Mouse (Mus musculus) CH12.LX (cell line): Measurements from ENCODE around the gene Taf4. TPM values are rescaled to one million over a fixed set of nuclear protein-coding genes. Genes with fewer than 3 reads are reported as not detected.

Experiments used
- DNase-seq: peaks from one replicate; pipeline ENCODE4 v3.0.0-alpha.2; 2013; ENCODE audit errors: extremely low read depth
- H3K27ac ChIP-seq: 2 replicates; pipeline ENCODE4 v1.5.1; 2012; ENCODE audit warnings: low read depth, mild to moderate bottlenecking, control low read depth, moderate library complexity; ENCODE audit not compliant: insufficient read depth
- H3K27me3 ChIP-seq: replicated peaks from 2 replicates; pipeline ENCODE3; 2012; ENCODE audit warnings: inconsistent platforms
- H3K36me3 ChIP-seq, 2 experiments: replicated peaks in 1 of 2; 2 replicates each; pipeline versions ENCODE3 to v1.6.1; 2012; ENCODE audit warnings: inconsistent platforms in 1 of 2, low read length in 1 of 2, mild to moderate bottlenecking in 1 of 2, mixed read lengths in 1 of 2, moderate library complexity in 1 of 2; ENCODE audit not compliant: control insufficient read depth in 1 of 2, insufficient read depth in 1 of 2
- H3K4me1 ChIP-seq, 2 experiments: 2 replicates each; pipeline ENCODE4 v1.6.1; 2012; ENCODE audit warnings: inconsistent platforms in 1 of 2, moderate library complexity in 1 of 2; ENCODE audit not compliant: insufficient read depth in 2 of 2, control insufficient read depth in 1 of 2
- H3K4me2 ChIP-seq: 2 replicates; pipeline ENCODE4 v1.6.1; 2012; ENCODE audit warnings: low read depth, mild to moderate bottlenecking, control low read depth; ENCODE audit not compliant: poor library complexity, insufficient read depth, severe bottlenecking
- H3K4me3 ChIP-seq, 3 experiments: fragments of 150-350 bp in 1 of 3; sonication (generic) in 1 of 3; replicated peaks in 1 of 3; 2 replicates each; pipeline versions ENCODE3 to v1.5.1; 2011 to 2012; ENCODE audit warnings: low read depth in 2 of 3, low read length in 2 of 3, mild to moderate bottlenecking in 2 of 3, moderate library complexity in 2 of 3, control low read depth in 1 of 3, improper control_type of control experiment in 1 of 3, inconsistent platforms in 1 of 3, mixed read lengths in 1 of 3; ENCODE audit not compliant: poor library complexity in 1 of 3
- H3K79me2 ChIP-seq: replicated peaks from 2 replicates; pipeline ENCODE4 v1.6.1; 2012; ENCODE audit warnings: mild to moderate bottlenecking, moderate library complexity; ENCODE audit not compliant: control insufficient read depth, poor library complexity, insufficient read depth, severe bottlenecking; ENCODE audit errors: extremely low read depth
- H3K9ac ChIP-seq: 2 replicates; pipeline ENCODE4 v1.6.1; 2012; ENCODE audit warnings: low read depth, mild to moderate bottlenecking, control low read depth, moderate library complexity; ENCODE audit not compliant: insufficient read depth
- H3K9me3 ChIP-seq: replicated peaks from 2 replicates; pipeline ENCODE3; 2012; ENCODE audit warnings: low read length, inconsistent platforms, mixed read lengths
- BHLHE40 ChIP-seq: IDR thresholded peaks from 2 replicates; pipeline ENCODE4 v1.6.1; 2011; ENCODE audit warnings: mild to moderate bottlenecking, low read depth, low read length, improper control_type of control experiment
- CHD1 ChIP-seq: IDR thresholded peaks from 2 replicates; pipeline ENCODE4 v1.6.1; 2012; ENCODE audit warnings: low read depth, low read length, improper control_type of control experiment, inconsistent platforms
- CHD2 ChIP-seq: IDR thresholded peaks from 2 replicates; pipeline ENCODE4 v1.6.1; 2011; ENCODE audit warnings: low read length, improper control_type of control experiment
- CTCF ChIP-seq, 2 experiments: IDR thresholded peaks in 1 of 2; conservative IDR thresholded peaks in 1 of 2; 2 replicates each; pipeline ENCODE4 v1.5.1; 2011 to 2012; ENCODE audit warnings: low read depth in 2 of 2, low read length in 2 of 2, improper control_type of control experiment in 1 of 2, inconsistent platforms in 1 of 2, mild to moderate bottlenecking in 1 of 2, moderate library complexity in 1 of 2
- EP300 ChIP-seq: IDR thresholded peaks from 2 replicates; pipeline ENCODE4 v1.6.1; 2011; ENCODE audit warnings: low read length, improper control_type of control experiment
- JUN ChIP-seq: IDR thresholded peaks from 2 replicates; pipeline ENCODE4 v1.6.1; 2011; ENCODE audit warnings: low read depth, mild to moderate bottlenecking, low read length, improper control_type of control experiment, moderate library complexity; ENCODE audit not compliant: insufficient read depth
- JUND ChIP-seq: conservative IDR thresholded peaks from 2 replicates; pipeline ENCODE4 v1.6.1; 2011; ENCODE audit warnings: low read depth, low read length, improper control_type of control experiment
- MEF2A ChIP-seq: IDR thresholded peaks from 2 replicates; pipeline ENCODE4 v1.6.1; 2014; ENCODE audit warnings: low read depth, mild to moderate bottlenecking, inconsistent platforms, low read length, improper control_type of control experiment, borderline replicate concordance
- NRF1 ChIP-seq: IDR thresholded peaks from 2 replicates; pipeline ENCODE4 v1.6.1; 2014; ENCODE audit warnings: low read depth, mild to moderate bottlenecking, inconsistent platforms, low read length, improper control_type of control experiment, moderate library complexity
- POLR2A ChIP-seq: IDR thresholded peaks from 2 replicates; pipeline ENCODE4 v1.6.1; 2011; ENCODE audit warnings: low read depth, mild to moderate bottlenecking, improper control_type of control experiment, low read length
- POLR2AphosphoS2 ChIP-seq: IDR thresholded peaks from 2 replicates; pipeline ENCODE4 v1.6.1; 2011; ENCODE audit warnings: low read depth, low read length, improper control_type of control experiment
- SIN3A ChIP-seq: IDR thresholded peaks from 2 replicates; pipeline ENCODE4 v1.6.1; 2012; ENCODE audit warnings: low read length, improper control_type of control experiment, inconsistent platforms
- TBP ChIP-seq: conservative IDR thresholded peaks from 2 replicates; pipeline ENCODE4 v1.6.1; 2011; ENCODE audit warnings: low read depth, low read length, improper control_type of control experiment
- USF1 ChIP-seq: IDR thresholded peaks from 2 replicates; pipeline ENCODE4 v1.6.1; 2014; ENCODE audit warnings: low read depth, mild to moderate bottlenecking, inconsistent platforms, low read length, improper control_type of control experiment
- ZC3H11A ChIP-seq: IDR thresholded peaks from 2 replicates; pipeline ENCODE4 v1.6.1; 2012; ENCODE audit warnings: low read depth, mild to moderate bottlenecking, inconsistent platforms, low read length, improper control_type of control experiment
- ZKSCAN1 ChIP-seq: IDR thresholded peaks from 2 replicates; pipeline ENCODE4 v1.6.1; 2012; ENCODE audit warnings: low read depth, inconsistent platforms, low read length, improper control_type of control experiment, borderline replicate concordance
- dilution Hi-C: fragments of 300-500 bp; cut with MboI; formaldehyde crosslinking; loops from 2 replicates; pipeline ENCODE4 v1.14.3; 2020; ENCODE audit warnings: low sequenced_read_pairs; ENCODE audit not compliant: extremely low pct_unique_long_range_greater_than_20kb, extremely low pct_ligation_motif_present
- in situ Hi-C: fragments of 300-500 bp; cut with MboI; formaldehyde crosslinking; loops from 3 replicates; pipeline ENCODE4 v1.14.3; 2019; ENCODE audit warnings: low sequenced_read_pairs, low pct_ligation_motif_present, low pct_unique_long_range_greater_than_20kb, mixed read lengths
- polyA plus RNA-seq: library from polyadenylated mRNA; unstranded; fragments of >175 nt; gene quantifications from 2 replicates; pipeline ENCODE4 v1.2.1, GENCODE M21; 2012; ENCODE audit warnings: low read depth; ENCODE audit not compliant: insufficient read length
- total RNA-seq, 2 experiments: library from RNA; depleted of rRNA; stranded (reverse); fragments of 300-350 nt in 1 of 2; fragments of >200 nt in 1 of 2; gene quantifications; 2 replicates each; pipeline ENCODE4 v1.2.3; 2012 to 2014

Gene Taf4
- total and polyA plus RNA-seq, 3 experiments: 3.0 to 14.5 (median 5.5) TPM

DNA sequence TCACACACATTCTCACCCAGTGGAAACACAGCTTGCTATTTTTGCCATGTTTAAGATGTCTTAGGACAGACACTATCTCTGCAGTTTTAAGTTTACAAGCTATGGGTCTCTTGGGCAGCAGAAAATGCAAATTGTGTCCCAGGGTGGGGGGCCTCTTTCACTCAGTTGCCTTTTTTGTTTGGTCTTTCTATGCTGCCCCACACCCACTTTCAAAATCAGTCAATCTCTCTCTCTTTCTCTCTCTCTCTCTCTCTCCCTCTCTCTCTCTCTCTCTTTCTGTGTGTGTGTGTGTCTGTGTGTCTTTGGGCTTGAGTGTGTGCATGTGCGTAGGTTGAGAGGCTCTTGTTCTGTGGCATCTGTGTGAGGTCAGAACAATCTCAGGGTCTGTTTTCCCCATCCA, 9.2 kb upstream of the Taf4 start (continued):
- TF ChIP-seq SIN3A (no peak), CTCF (conservative IDR thresholded peaks at IDR 0.05 in 1 of 2, IDR thresholded peaks at IDR 0.05 in 1 of 2; ENCODE audit: low read depth in 2 of 2, low read length in 2 of 2) (no peak)

DNA sequence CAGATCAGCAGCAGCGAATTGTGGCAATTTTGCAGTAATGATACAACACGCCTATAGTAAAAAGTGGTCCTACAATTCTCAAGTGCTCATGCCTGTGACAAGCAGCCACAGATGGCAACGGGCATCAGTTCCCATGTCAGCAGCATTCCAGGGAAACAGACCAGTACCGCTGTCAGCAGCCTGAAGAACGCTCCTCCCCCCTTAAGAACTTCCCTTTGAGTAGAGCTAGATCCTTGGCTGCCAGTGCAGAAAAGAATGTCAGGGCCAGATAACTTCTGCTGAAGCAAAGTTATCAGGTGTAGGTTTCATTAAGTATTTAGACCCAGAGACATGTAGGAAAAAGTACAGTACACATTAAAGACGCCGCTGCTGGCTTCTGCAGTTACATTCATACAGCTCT, 8.4 kb upstream of the Taf4 start:
- Histone ChIP-seq H3K79me2 (no peaks in the 10 kb centered on the region), H3K4me3 (peak overlapping the region in 1 of 3 experiments; percentile 11), H3K9me3 (no peaks in the 10 kb centered on the region), H3K4me1 (peaks cover 24 to 29% of the 10 kb centered on the region in 2 experiments), H3K27me3 (no peaks in the 10 kb centered on the region), H3K36me3 (peaks cover 2 to 3% of the 10 kb centered on the region in 2 experiments), H3K4me2 (no peak overlapping the region), H3K27ac (no peak overlapping the region), H3K9ac (no peak overlapping the region)
- TF ChIP-seq ZC3H11A: no peak
- TF ChIP-seq POLR2AphosphoS2: no peak
- no peak for TF ChIP-seq EP300
- no peak for TF ChIP-seq BHLHE40
- TF ChIP-seq CHD1: no peak
- TF ChIP-seq CHD2: no peak
- TF ChIP-seq TBP: no peak
- TF ChIP-seq JUND: no peak
- no peak for TF ChIP-seq ZKSCAN1
- TF ChIP-seq USF1: no peak
- TF ChIP-seq POLR2A: no peak
- DNase-seq: no peak
- dilution Hi-C loops (no loop called here), in situ Hi-C loops (loop anchor here (5.0 kb wide), 1 partner anchor 32 kb away; no protein-coding TSS in a partner anchor)

DNA sequence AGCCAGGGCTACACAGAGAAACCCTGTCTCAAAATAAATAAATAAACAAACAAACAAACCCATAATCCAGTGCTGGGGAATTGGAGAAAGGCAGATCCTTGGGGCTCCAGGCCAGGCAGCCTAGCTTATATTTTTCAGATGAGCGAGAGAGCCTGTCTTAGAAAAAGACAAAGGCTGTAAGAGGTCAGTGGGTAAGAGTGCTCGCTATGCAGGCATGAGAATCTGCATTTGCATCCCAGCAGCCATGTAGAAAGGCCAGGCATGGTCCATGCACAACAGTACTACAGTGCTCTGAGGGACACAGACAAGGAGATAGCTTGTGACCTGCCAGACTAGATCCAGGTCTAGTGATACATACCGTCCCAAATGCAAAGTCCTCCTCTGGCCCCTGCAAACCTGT, 6.3 kb upstream of the Taf4 start:
- no peak for DNase-seq
- Histone ChIP-seq H3K27ac (no peak overlapping the region), H3K9me3 (no peaks in the 10 kb centered on the region), H3K9ac (no peak overlapping the region), H3K4me1 (peaks cover 29 to 32% of the 10 kb centered on the region in 2 experiments), H3K4me2 (no peak overlapping the region), H3K79me2 (no peaks in the 10 kb centered on the region), H3K4me3 (no peak overlapping the region)
- dilution Hi-C loops: no loop called here
- in situ Hi-C loops: loop anchor here (5.0 kb wide), 1 partner anchor 35 kb away; no protein-coding TSS in a partner anchor
- TF ChIP-seq MEF2A (no peak), NRF1 (no peak), JUN (no peak), ZC3H11A (no peak)
- TF ChIP-seq, all 38 proteins: peak for 0
- Histone ChIP-seq H3K36me3 (peaks cover 2 to 3% of the 10 kb centered on the region in 2 experiments), H3K27me3 (no peaks in the 10 kb centered on the region)
